Mouse (Mus musculus) Patski (cell line): ENCODE results near the gene Filip1. TPM values are rescaled to one million over a fixed set of nuclear protein-coding genes. Genes with fewer than 3 reads are reported as not detected.
A peak's percentile ranks its signal among the peaks of the same experiment; 100 is the strongest.

Experiments used
- ATAC-seq: fragments of 100-300 bp; one replicate; pipeline ENCODE4 v1.8.0; 2021
- CTCF ChIA-PET: fragments of 350-600 bp; sonication (Branson Sonifier 250); formaldehyde crosslinking; loops from one replicate; lab custom pipeline; 2022; ENCODE audit warnings: inconsistent platforms; lab: Charles Lee
- POLR2A ChIA-PET: fragments of 350-600 bp; sonication (Branson Sonifier 250); formaldehyde crosslinking; loops from one replicate; lab custom pipeline; 2022; ENCODE audit warnings: antibody characterized with exemption, inconsistent platforms; lab: Charles Lee
- DNase-seq: peaks from one replicate; pipeline ENCODE4 v3.0.0-alpha.2; 2011; ENCODE audit warnings: low read depth, low spot score
- H3K27me3 ChIP-seq: fragments of 371-371 bp; one replicate; pipeline ENCODE4 v1.5.1; 2021
- CTCF ChIP-seq: fragments of 100-300 bp; IDR thresholded peaks from one replicate; pipeline ENCODE4 v1.5.1; 2021
- in situ Hi-C: fragments of 300-500 bp; cut with MboI; formaldehyde crosslinking; loops from 3 replicates; pipeline ENCODE4 v1.11.1; 2018; ENCODE audit warnings: low pct_unique_long_range_greater_than_20kb, mixed read lengths
- polyA plus RNA-seq: library from polyadenylated mRNA; unstranded; gene quantifications from one replicate; pipeline ENCODE4 v1.2.3, GENCODE M21; 2021

The Filip1 gene
- polyA plus RNA-seq, 1 experiment from 2014 or later, result not detected

DNA sequence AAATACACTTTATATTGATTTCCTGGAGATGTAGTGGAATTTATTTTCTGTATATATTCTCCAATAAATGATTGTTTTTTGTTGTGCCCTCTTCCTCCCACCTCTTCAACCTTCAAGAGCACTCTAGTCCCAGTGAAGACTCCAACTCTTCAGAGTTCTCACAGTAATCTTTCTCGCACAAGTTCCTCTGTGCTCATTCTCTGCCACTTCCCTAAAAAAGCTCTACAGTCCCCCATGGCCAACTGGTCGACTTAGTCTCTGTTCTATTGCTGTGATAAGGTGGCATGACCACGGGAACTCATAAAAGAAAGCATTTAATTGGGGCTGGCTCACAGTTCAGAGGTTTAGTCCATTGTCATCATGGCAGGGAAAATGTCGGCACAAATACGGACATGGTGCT lies 80.1 kb downstream of the Filip1 start:
- TF ChIP-seq CTCF, result no peak
- ChIA-PET CTCF (interaction anchor here (1.9 kb wide), 1 partner anchor 16 kb away, joined by 5 read pairs; no protein-coding TSS in a partner anchor), POLR2A (no interaction called here)
- ATAC-seq (no peak), DNase-seq (no peak)
- no peaks in the 10 kb centered on the region for H3K27me3 ChIP-seq
- in situ Hi-C loops, result no loop called here

DNA sequence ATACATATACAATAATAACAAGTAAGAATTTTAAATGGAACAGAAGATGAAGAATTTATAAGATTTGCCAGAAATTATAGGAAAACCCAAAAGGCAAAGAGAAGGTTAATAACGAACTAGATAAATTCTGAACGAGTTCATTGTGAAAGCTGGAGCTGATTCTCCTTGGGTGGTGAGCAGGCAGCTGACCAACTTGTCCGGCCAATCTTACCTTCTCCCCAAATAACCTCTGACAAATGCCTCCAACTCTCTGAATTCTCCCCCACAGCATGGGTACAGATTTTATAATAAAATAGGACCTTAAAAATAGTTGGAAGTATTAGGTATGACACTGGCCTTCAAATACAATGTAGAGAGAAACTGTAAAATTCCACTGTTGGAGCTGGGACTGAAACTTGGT lies 84.6 kb downstream of the Filip1 start:
- no peaks in the 10 kb centered on the region for H3K27me3 ChIP-seq
- CTCF ChIA-PET, result no interaction called here
- POLR2A ChIA-PET, result no interaction called here
- DNase-seq, result no peak
- no peak for ATAC-seq
- in situ Hi-C loops, result no loop called here
- TF ChIP-seq CTCF, result no peak

DNA sequence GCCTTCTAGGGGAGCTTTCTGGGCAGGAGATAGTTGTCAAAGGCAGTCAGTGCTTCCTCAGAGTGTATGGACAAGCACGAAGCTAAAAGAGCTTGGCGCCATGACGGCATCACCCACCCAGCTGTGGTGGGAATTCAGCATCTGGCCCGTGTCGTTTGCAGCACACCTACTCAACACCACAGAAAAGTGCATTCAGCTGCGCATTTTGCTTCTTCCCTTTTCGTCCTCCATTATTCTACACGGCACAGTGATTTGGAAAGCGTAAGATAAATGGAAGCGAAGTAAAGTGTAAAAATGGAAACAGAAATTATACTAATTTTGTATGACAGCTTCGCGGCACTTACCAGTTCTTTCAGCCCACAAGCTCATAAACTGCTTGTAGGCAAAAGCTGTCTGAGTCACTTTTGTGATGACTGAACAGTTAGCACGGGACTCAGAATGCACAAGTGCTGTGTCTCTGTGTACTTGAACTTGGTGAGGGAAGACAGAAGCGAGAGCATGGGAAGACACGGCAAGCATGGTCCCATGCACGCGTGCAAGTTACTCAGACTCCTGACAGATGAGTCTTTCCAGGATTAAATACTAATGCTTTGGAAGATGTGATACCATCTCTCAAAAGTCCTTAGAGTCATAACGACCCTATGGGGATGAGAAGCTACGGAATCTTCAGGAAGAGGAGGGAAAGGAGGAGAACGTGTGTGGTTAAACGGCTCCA lies 85.3 kb downstream of the Filip1 start:
- no peaks in the 10 kb centered on the region for H3K27me3 ChIP-seq
- ChIA-PET POLR2A (no interaction called here), CTCF (no interaction called here)
- no peak for DNase-seq
- no peak for ATAC-seq
- no peak for TF ChIP-seq CTCF
- in situ Hi-C loops, result no loop called here

DNA sequence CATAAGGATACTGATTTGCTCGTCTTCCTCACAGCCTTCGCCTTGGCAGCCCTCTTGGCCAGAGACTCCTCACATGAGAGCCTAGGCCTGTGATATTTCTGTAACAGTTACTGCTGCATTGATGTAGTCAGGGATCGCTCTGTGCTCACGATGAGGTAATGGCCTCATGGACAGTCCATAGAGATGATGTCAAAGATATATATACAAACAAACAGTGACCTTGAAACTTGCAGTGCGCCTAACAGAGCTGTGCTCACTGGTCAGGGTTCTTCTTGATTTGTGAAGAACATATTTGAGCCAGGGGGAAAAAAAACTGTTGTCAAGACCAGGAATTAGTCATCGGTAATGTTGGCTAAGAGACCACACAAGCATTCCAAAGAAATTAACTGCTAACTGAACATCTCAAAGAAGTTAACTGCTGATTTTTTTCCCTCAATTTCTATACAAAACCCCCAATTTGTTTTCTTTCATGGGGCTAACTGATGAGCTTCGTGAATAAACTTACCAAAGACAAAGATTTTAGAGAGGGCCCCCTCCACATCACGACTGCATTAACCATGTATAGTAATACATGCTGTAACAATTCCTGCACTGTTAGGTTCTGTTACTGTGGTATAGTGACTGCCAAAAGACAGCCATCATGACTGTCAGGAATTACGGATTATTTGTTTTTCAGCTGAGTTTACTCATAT lies 86.0 kb downstream of the Filip1 start:
- in situ Hi-C loops, result no loop called here
- ATAC-seq (peak; percentile 61), DNase-seq (peak; percentile 44)
- no peaks in the 10 kb centered on the region for H3K27me3 ChIP-seq
- POLR2A ChIA-PET, result no interaction called here
- no peak for TF ChIP-seq CTCF
- CTCF ChIA-PET, result interaction anchor here (0.9 to 1.2 kb wide), 2 partner anchors 21 to 36 kb away, joined by 3 read pairs; no protein-coding TSS in a partner anchor

DNA sequence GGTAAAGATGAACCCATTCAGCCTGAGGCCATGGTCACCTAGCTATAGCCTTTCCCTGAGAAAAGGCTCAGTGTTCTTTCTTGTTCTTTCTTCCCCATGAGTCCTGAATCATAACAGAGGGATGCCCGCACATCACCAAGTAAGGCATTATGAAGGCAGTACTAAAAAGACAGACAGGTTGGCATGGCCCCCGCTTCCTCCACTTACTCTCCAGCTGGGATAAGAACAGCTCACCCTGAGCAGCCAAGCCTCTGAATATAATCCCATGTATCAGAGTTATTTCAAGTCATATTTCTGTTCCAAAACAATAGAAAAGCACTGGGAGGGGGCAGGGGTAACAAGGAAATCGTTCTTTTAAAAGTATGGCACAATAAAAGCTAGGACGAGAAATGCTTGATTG lies 86.7 kb downstream of the Filip1 start:
- ChIA-PET CTCF (interaction anchor here (0.9 to 1.2 kb wide), 2 partner anchors 22 to 36 kb away, joined by 3 read pairs; no protein-coding TSS in a partner anchor), POLR2A (no interaction called here)
- in situ Hi-C loops, result no loop called here
- DNase-seq, result no peak
- TF ChIP-seq CTCF, result no peak
- ATAC-seq, result peak; percentile 26
- no peaks in the 10 kb centered on the region for H3K27me3 ChIP-seq

DNA sequence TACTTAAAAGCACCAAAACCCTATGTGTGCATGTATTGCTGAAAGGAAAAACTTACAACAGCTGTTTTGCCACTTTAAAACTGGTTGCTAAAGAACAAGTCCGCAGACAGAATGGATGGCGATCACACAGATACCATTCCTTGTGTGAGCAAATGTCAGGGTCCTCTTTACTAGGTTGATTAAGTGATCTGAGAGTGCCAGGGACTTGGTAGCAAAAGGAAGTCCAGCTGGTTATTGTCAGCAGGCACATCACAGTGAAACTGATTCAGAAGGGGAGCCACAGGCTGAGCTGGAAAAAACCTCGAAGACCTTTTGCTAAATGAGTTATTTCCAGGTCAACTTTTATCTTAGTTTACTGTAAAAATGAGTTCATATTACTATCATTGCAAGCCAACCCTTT lies 89.4 kb downstream of the Filip1 start:
- H3K27me3 ChIP-seq, result no peaks in the 10 kb centered on the region
- ChIA-PET CTCF (interaction anchor here (1.0 to 2.2 kb wide), 2 partner anchors 11 to 117 kb away, joined by 3 to 4 read pairs; no protein-coding TSS in a partner anchor), POLR2A (no interaction called here)
- no peak for DNase-seq
- TF ChIP-seq CTCF, result no peak
- ATAC-seq, result no peak
- in situ Hi-C loops, result no loop called here

DNA sequence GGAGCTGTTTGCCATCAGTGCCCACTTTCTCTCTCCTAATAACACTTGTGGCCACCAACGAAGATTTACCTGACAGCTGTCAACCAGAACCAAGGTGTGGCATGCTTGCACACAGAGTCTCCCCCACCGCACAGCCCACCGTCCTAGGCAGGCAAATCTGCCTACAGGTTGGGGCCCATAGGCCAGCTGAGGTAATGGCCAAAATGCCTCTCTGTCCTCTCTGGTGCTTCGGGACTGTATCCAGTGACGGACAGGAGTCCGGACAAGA lies 90.2 kb downstream of the Filip1 start:
- in situ Hi-C loops, result no loop called here
- ATAC-seq, result no peak
- POLR2A ChIA-PET, result no interaction called here

DNA sequence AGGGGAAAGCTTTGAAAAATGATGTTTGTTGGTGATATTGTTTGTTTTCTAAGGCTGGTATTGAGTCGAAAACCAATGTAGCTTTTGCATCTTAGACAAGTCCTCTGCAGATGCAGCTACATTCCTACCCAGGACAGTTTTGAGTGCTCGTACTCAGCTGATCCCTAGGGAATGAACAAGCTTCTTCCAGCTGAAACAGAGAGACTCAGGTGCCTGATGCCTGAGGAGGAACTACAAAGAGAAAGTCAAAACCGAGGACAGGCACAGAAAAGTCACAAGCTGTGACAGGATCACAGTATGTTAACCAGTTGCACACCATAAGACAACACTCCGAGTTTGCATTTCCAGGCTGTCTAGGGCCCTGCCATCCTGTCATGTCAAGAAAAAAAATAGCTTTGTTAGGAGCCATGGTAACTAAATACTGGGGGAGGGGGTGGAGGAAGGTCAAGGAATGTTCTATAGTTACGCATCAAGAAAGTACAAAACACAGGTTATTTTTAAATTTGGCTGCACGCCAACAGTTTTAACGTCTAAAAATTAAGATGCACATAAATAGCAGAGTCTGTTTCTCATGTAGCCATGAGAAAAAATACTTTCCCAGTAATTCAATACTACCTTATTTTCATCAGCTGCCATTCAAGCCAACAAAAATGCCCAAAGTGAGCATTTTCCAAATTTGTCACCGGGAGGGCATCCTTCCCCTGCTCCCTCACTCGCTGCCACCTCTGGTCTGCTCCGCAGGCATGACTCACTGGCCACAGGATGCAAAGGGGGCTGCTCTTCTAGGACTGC lies 90.8 kb downstream of the Filip1 start:
- ChIA-PET POLR2A (no interaction called here), CTCF (interaction anchor here (2.2 kb wide), 1 partner anchor 116 kb away, joined by 4 read pairs; no protein-coding TSS in a partner anchor)
- DNase-seq (peak; percentile 24), ATAC-seq (no peak)
- H3K27me3 ChIP-seq, result no peaks in the 10 kb centered on the region
- no peak for TF ChIP-seq CTCF
- in situ Hi-C loops, result no loop called here

More for the DNA sequence above, 90.2 kb downstream of the Filip1 start:
- TF ChIP-seq CTCF, result no peak
- CTCF ChIA-PET, result interaction anchor here (1.0 to 2.2 kb wide), 2 partner anchors 11 to 116 kb away, joined by 3 to 4 read pairs; no protein-coding TSS in a partner anchor
- DNase-seq, result no peak
- H3K27me3 ChIP-seq, result no peaks in the 10 kb centered on the region

DNA sequence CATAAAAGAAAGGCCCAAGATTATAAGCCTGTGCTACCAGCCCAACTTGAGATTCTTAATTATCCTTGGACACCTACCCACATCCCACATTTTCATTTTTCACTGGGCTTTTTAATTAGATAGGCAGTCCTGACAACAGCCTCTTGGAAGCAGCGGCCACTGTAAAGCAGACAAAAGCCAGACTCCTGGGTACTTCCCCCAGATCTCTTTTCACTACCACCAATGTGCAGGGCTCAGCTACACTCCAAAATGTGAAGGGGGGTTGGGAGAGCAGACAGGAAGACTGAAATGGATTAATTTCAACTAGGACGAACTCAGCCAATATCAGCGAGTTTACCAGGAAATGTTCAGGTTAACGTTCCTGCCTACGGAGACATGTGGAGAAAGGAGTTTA lies 92.1 kb downstream of the Filip1 start:
- POLR2A ChIA-PET, result no interaction called here
- in situ Hi-C loops, result no loop called here
- TF ChIP-seq CTCF, result no peak
- no peak for ATAC-seq
- H3K27me3 ChIP-seq, result no peaks in the 10 kb centered on the region
- CTCF ChIA-PET, result interaction anchor here (1.2 kb wide), 1 partner anchor 16 kb away, joined by 3 read pairs; no protein-coding TSS in a partner anchor
- DNase-seq, result no peak

DNA sequence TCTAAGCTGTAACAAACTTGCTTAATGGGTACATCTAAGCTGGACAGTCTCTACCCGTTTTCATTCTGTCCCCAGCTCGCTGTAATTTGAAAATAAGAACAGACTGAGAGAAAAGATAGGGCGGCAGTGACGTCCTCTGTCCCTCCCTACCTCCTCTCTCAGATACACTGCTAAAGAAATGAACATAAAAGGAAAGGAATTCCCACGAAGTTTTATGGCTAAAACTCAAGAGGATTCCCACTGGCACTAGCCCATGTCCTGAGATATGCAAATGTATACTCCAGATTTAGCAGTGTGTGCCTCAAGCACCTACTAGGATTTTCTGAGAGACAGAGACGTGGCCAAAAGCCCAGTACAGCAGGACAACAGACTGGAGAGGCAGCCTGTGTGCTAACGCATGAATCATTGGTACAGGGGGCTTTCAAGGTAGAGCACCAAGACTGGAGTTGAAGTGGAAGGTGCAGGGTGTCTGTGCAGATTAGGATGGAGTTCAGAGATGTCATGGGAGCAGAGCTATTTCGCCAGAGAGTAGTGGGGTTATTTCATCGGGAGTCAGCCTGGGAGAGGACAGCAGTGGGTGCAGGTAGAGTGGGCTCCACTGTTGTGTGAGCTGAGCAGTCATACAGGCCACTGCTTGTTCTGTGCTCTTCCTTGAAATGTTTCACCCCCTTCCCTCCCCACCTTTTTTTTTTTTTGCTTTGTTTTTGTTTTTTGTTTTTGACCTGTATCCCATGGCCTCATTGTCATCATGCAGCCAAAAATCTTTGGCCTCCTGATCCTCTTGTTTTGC lies 92.7 kb downstream of the Filip1 start:
- ChIA-PET POLR2A (no interaction called here), CTCF (interaction anchor here (1.2 kb wide), 1 partner anchor 17 kb away, joined by 3 read pairs; no protein-coding TSS in a partner anchor)
- ATAC-seq, result no peak
- no peak for TF ChIP-seq CTCF
- in situ Hi-C loops, result no loop called here
- H3K27me3 ChIP-seq, result no peaks in the 10 kb centered on the region
- DNase-seq, result no peak
